ENCODE assay signal across 8 mouse cellular contexts in the genomic region with DNA sequence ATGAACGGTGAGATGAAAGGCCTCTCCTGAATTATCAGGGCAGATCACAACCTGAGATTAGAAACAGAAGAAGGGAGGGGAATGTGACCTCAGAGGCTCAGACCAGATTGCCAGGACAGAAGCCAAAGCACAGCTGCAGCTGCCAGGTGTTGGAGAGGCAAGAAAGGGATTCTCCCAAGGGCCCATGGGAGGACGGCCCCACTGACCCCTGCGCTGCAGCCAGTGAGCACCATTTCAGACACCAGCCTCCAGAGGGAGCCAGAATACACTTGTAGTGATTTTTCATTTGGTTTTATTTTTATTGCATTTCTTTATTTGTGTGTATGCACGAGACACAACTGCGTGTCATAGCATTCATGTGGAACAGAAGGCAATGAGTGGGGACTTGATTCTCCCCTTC. TPM values are rescaled to one million over a fixed set of nuclear protein-coding genes. Genes with fewer than 3 reads are reported as not detected.
DNase-seq lines count a peak whose midpoint lies in the region; ATAC-seq lines count a peak whose summit lies in the region.

No protein-coding gene starts in this region.

- peaks cover 42% of the 10 kb centered on the region for H3K36me3 ChIP-seq in forebrain, embryonic 10.5 days (replicated peaks)
- H3K36me3 ChIP-seq in forebrain, embryonic 13.5 days (ENCODE audit: poor library complexity, severe bottlenecking) = peaks cover 37% of the 10 kb centered on the region
- H3K36me3 ChIP-seq in midbrain, embryonic 11.5 days (ENCODE audit: control insufficient read depth, insufficient read depth, low read length) = no peaks in the 10 kb centered on the region; the same call in 1 of the 2 replicates
- no peaks in the 10 kb centered on the region for H3K36me3 ChIP-seq in midbrain, embryonic 16.5 days (ENCODE audit: control insufficient read depth, insufficient read depth, low read length)
- H3K36me3 ChIP-seq in embryonic facial prominence, embryonic 10.5 days (replicated peaks) = peaks cover 41% of the 10 kb centered on the region

- no peak for ATAC-seq in forebrain, embryonic 13.5 days
- ATAC-seq in midbrain, embryonic 11.5 days (ENCODE audit: low FRiP score) = 0 out of 2 replicates have a peak, but pooled peaks have one; percentile 19
- no peak for ATAC-seq in midbrain, embryonic 16.5 days

- WGBS in forebrain, embryonic 10.5 days = 44% methylated on average over 5 of the region's 5 CpGs
- 36% methylated on average over 5 of the region's 5 CpGs for WGBS in forebrain, embryonic 13.5 days
- WGBS in midbrain, embryonic 11.5 days = 40% methylated on average over 5 of the region's 5 CpGs
- 24% methylated on average over 5 of the region's 5 CpGs for WGBS in midbrain, embryonic 16.5 days
- WGBS in embryonic facial prominence, embryonic 10.5 days = 45% methylated on average over 5 of the region's 5 CpGs

- no peak overlapping the region for H3K4me2 ChIP-seq in forebrain, embryonic 13.5 days
- H3K4me2 ChIP-seq in midbrain, embryonic 11.5 days = no peak overlapping the region
- H3K4me2 ChIP-seq in midbrain, embryonic 16.5 days (ENCODE audit: low read length) = no peak overlapping the region

- DNase-seq in forebrain, embryonic 10.5 days (ENCODE audit: extremely low spot score, low spot score) = peak; percentile 30
- peak; percentile 91 for DNase-seq in midbrain, embryonic 11.5 days (ENCODE audit: low spot score, missing footprints)
- peak; percentile 56 for DNase-seq in embryonic facial prominence, embryonic 10.5 days (ENCODE audit: low spot score)
- DNase-seq in layer of hippocampus, postnatal 25 days (ENCODE audit: extremely low spot score in 1 of 2, low spot score in 1 of 2) = peak; percentile 38 to 59
- peak; percentile 54 to 65 for DNase-seq in right cerebral cortex, postnatal 10 days (ENCODE audit: low spot score in 2 of 2)
- DNase-seq in thymus, postnatal 4 days = no peak

- H3K27ac ChIP-seq in forebrain, embryonic 10.5 days = no peak overlapping the region
- H3K27ac ChIP-seq in forebrain, embryonic 13.5 days = no peak overlapping the region
- H3K27ac ChIP-seq in midbrain, embryonic 11.5 days (ENCODE audit: low read depth, low read length) = no peak overlapping the region
- no peak overlapping the region for H3K27ac ChIP-seq in midbrain, embryonic 16.5 days (ENCODE audit: low read length)
- H3K27ac ChIP-seq in embryonic facial prominence, embryonic 10.5 days (replicated peaks) = no peak overlapping the region

- peaks cover 28% of the 10 kb centered on the region for H3K4me1 ChIP-seq in forebrain, embryonic 10.5 days
- H3K4me1 ChIP-seq in forebrain, embryonic 13.5 days = peaks cover 26% of the 10 kb centered on the region
- peaks cover 16% of the 10 kb centered on the region for H3K4me1 ChIP-seq in midbrain, embryonic 11.5 days (ENCODE audit: control insufficient read depth, insufficient read depth, low read length)
- H3K4me1 ChIP-seq in midbrain, embryonic 16.5 days (ENCODE audit: control insufficient read depth, insufficient read depth, low read length) = peaks cover 13% of the 10 kb centered on the region; the same call in 1 of the 2 replicates
- peaks cover 25% of the 10 kb centered on the region for H3K4me1 ChIP-seq in embryonic facial prominence, embryonic 10.5 days

- H3K27me3 ChIP-seq in forebrain, embryonic 10.5 days (ENCODE audit: poor library complexity, severe bottlenecking) = peaks cover 34% of the 10 kb centered on the region
- peaks cover 19% of the 10 kb centered on the region for H3K27me3 ChIP-seq in forebrain, embryonic 13.5 days
- H3K27me3 ChIP-seq in midbrain, embryonic 11.5 days (ENCODE audit: control insufficient read depth, insufficient read depth, low read length) = peaks cover 12% of the 10 kb centered on the region
- no peaks in the 10 kb centered on the region for H3K27me3 ChIP-seq in midbrain, embryonic 16.5 days (ENCODE audit: control insufficient read depth, insufficient read depth, low read depth, low read length)
- peaks cover 34% of the 10 kb centered on the region for H3K27me3 ChIP-seq in embryonic facial prominence, embryonic 10.5 days (replicated peaks; ENCODE audit: low read depth, poor library complexity, severe bottlenecking)

- H3K4me3 ChIP-seq in forebrain, embryonic 10.5 days = no peak overlapping the region
- no peak overlapping the region for H3K4me3 ChIP-seq in forebrain, embryonic 13.5 days
- no peak overlapping the region for H3K4me3 ChIP-seq in midbrain, embryonic 11.5 days (ENCODE audit: low read depth, low read length)
- H3K4me3 ChIP-seq in midbrain, embryonic 16.5 days (ENCODE audit: low read depth, low read length) = no peak overlapping the region
- no peak overlapping the region for H3K4me3 ChIP-seq in embryonic facial prominence, embryonic 10.5 days

- no peaks in the 10 kb centered on the region for H3K9me3 ChIP-seq in forebrain, embryonic 10.5 days
- no peaks in the 10 kb centered on the region for H3K9me3 ChIP-seq in forebrain, embryonic 13.5 days (replicated peaks)
- no peaks in the 10 kb centered on the region for H3K9me3 ChIP-seq in midbrain, embryonic 11.5 days (ENCODE audit: control insufficient read depth, low read length)
- H3K9me3 ChIP-seq in midbrain, embryonic 16.5 days (replicated peaks; ENCODE audit: control insufficient read depth, low read length, poor library complexity, severe bottlenecking) = no peaks in the 10 kb centered on the region
- no peaks in the 10 kb centered on the region for H3K9me3 ChIP-seq in embryonic facial prominence, embryonic 10.5 days

- no peak overlapping the region for H3K9ac ChIP-seq in forebrain, embryonic 13.5 days
- no peak overlapping the region for H3K9ac ChIP-seq in midbrain, embryonic 11.5 days (ENCODE audit: low read length)
- H3K9ac ChIP-seq in midbrain, embryonic 16.5 days (ENCODE audit: low read depth, low read length) = no peak overlapping the region

RNA-seq across cellular contexts. Expression of gene Ccdc61, which starts 13.7 kb away (rescaled TPM):
- polyA plus RNA-seq in forebrain, embryonic 10.5 days (2016; fragmentation: Nextera tagmentation; extraction: Ambion mirVana) = 30.0 and 31.0 TPM in 2 replicates
- 25.6 and 27.9 TPM in 2 replicates for polyA plus RNA-seq in forebrain, embryonic 13.5 days (2015; fragmentation: Nextera tagmentation; extraction: Ambion mirVana)
- 23.0 and 28.3 TPM in 2 replicates for polyA plus RNA-seq in midbrain, embryonic 11.5 days (2014; fragmentation: Nextera tagmentation; extraction: Ambion mirVana)
- polyA plus RNA-seq in midbrain, embryonic 16.5 days (2015; fragmentation: Nextera tagmentation; extraction: Ambion mirVana) = 24.7 and 31.2 TPM in 2 replicates
- polyA plus RNA-seq in embryonic facial prominence, embryonic 10.5 days (2016; fragmentation: Nextera tagmentation; extraction: Ambion mirVana) = 30.9 and 34.8 TPM in 2 replicates
- total RNA-seq in layer of hippocampus, postnatal 25 days (2021) = 10 to 100 TPM in 1 of 2 experiments, 1 to 10 TPM in 1; 9.5 to 13.5 TPM

RNA-seq across cellular contexts. Expression of gene Pglyrp1, which starts 25.4 kb away (rescaled TPM):
- 0.93 and 1.0 TPM in 2 replicates for polyA plus RNA-seq in forebrain, embryonic 10.5 days (2016; fragmentation: Nextera tagmentation; extraction: Ambion mirVana)
- 7.4 and 8.2 TPM in 2 replicates for polyA plus RNA-seq in forebrain, embryonic 13.5 days (2015; fragmentation: Nextera tagmentation; extraction: Ambion mirVana)
- polyA plus RNA-seq in midbrain, embryonic 11.5 days (2014; fragmentation: Nextera tagmentation; extraction: Ambion mirVana) = 2.3 and 2.7 TPM in 2 replicates
- polyA plus RNA-seq in midbrain, embryonic 16.5 days (2015; fragmentation: Nextera tagmentation; extraction: Ambion mirVana) = 25.4 and 29.9 TPM in 2 replicates
- polyA plus RNA-seq in embryonic facial prominence, embryonic 10.5 days (2016; fragmentation: Nextera tagmentation; extraction: Ambion mirVana) = 0.69 and 0.70 TPM in 2 replicates
- total RNA-seq in layer of hippocampus, postnatal 25 days (2021) = 10 to 100 TPM in 1 of 2 experiments, 1 to 10 TPM in 1; 8.6 to 17.9 TPM

RNA-seq across cellular contexts. Expression of gene Nova2, which starts 29.2 kb away (rescaled TPM):
- 2.2 and 2.9 TPM in 2 replicates for polyA plus RNA-seq in forebrain, embryonic 10.5 days (2016; fragmentation: Nextera tagmentation; extraction: Ambion mirVana)
- 12.3 and 13.7 TPM in 2 replicates for polyA plus RNA-seq in forebrain, embryonic 13.5 days (2015; fragmentation: Nextera tagmentation; extraction: Ambion mirVana)
- polyA plus RNA-seq in midbrain, embryonic 11.5 days (2014; fragmentation: Nextera tagmentation; extraction: Ambion mirVana) = 9.1 and 9.8 TPM in 2 replicates
- 11.9 and 14.3 TPM in 2 replicates for polyA plus RNA-seq in midbrain, embryonic 16.5 days (2015; fragmentation: Nextera tagmentation; extraction: Ambion mirVana)
- polyA plus RNA-seq in embryonic facial prominence, embryonic 10.5 days (2016; fragmentation: Nextera tagmentation; extraction: Ambion mirVana) = 0.98 and 1.5 TPM in 2 replicates
- total RNA-seq in layer of hippocampus, postnatal 25 days (2021) = 10 to 100 TPM; 69.2 to 93.3 TPM

RNA-seq across cellular contexts. Expression of gene Mill2, which starts 56.8 kb away (rescaled TPM):
- not detected in 2 replicates for polyA plus RNA-seq in forebrain, embryonic 10.5 days (2016; fragmentation: Nextera tagmentation; extraction: Ambion mirVana)
- polyA plus RNA-seq in forebrain, embryonic 13.5 days (2015; fragmentation: Nextera tagmentation; extraction: Ambion mirVana) = 0.11 and 0.34 TPM in 2 replicates
- 0.15 and 0.20 TPM in 2 replicates for polyA plus RNA-seq in midbrain, embryonic 11.5 days (2014; fragmentation: Nextera tagmentation; extraction: Ambion mirVana)
- 0.45 and 0.69 TPM in 2 replicates for polyA plus RNA-seq in midbrain, embryonic 16.5 days (2015; fragmentation: Nextera tagmentation; extraction: Ambion mirVana)
- not detected in 2 replicates for polyA plus RNA-seq in embryonic facial prominence, embryonic 10.5 days (2016; fragmentation: Nextera tagmentation; extraction: Ambion mirVana)
- total RNA-seq in layer of hippocampus, postnatal 25 days (2021) = 1 to 10 TPM; 1.9 to 2.2 TPM
